Comparison of ENCODE assay signal across 9 mouse cellular contexts in the genomic region with DNA sequence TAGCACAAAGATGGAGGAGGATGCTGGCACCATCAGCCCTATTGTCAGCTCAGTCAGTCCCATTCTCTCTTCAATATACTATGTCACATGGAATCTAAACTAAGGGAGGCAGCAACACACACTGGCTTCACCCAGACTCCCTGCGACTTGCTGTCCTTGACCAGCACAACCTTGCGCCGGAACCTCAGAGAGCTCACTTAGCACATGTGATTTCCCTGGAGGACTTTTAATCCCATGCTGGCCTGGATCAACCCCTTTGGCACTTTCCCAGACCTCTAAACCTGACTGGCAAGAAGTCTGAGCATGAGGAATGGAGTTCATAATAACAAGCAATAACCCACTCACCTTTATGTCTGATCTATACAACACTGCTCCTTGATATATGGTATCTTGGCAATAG.
"Had no signal": no experiment of that assay in that cellular context is flagged by ENCODE, and none has a peak within 500 bp of the region (broad histone marks: within the 10 kb centered on the region; RNA-seq: fewer than 3 reads in every experiment).

No protein-coding gene starts in this region.

- H3K27ac ChIP-seq: intestine, embryonic 15.5 days; limb, embryonic 13.5 days; liver, embryonic 14.5 days; midbrain, embryonic 12.5 days had no signal

- H3K36me3 ChIP-seq: intestine, embryonic 15.5 days; limb, embryonic 13.5 days; midbrain, embryonic 12.5 days had no signal

- H3K4me2 ChIP-seq: intestine, embryonic 15.5 days; limb, embryonic 13.5 days; midbrain, embryonic 12.5 days had no signal

- H3K9ac ChIP-seq: intestine, embryonic 15.5 days; limb, embryonic 13.5 days; liver, embryonic 14.5 days; midbrain, embryonic 12.5 days had no signal

- ATAC-seq: intestine, embryonic 15.5 days; midbrain, embryonic 16.5 days had no signal

- DNase-seq: left cerebral cortex, postnatal 4 days; lung, adult 18-20 months; right cerebral cortex, postnatal 14 days; thymus, postnatal 36 days had no signal

- H3K27me3 ChIP-seq: intestine, embryonic 15.5 days; midbrain, embryonic 12.5 days had no signal

- H3K4me3 ChIP-seq: intestine, embryonic 15.5 days; limb, embryonic 13.5 days; midbrain, embryonic 12.5 days had no signal

- H3K9me3 ChIP-seq: intestine, embryonic 15.5 days; limb, embryonic 13.5 days; midbrain, embryonic 12.5 days had no signal

- H3K4me1 ChIP-seq: intestine, embryonic 15.5 days; limb, embryonic 13.5 days; midbrain, embryonic 12.5 days had no signal
